Mouse (Mus musculus): Measurements from ENCODE around the gene Znrf3. TPM values are rescaled to one million over a fixed set of nuclear protein-coding genes. Genes with fewer than 3 reads are reported as not detected.

Znrf3 gene
- total RNA-seq, 2 experiments from 2014 or later, result 4.6 to 12.2 TPM

- ATAC-seq (replicated peaks; ENCODE audit: low FRiP score, low TSS enrichment, poor library complexity, severe bottlenecking), result no peak
These were observed 108.4 kb downstream of the Znrf3 start for GRCm38 (mm10) chr11:5336269-5336668.

GRCm38 (mm10) chr11:5330851-5331250, 113.8 kb downstream of the Znrf3 start:
- ATAC-seq (replicated peaks; ENCODE audit: low FRiP score, low TSS enrichment, poor library complexity, severe bottlenecking), result no peak

GRCm38 (mm10) chr11:5327693-5328092, 117.0 kb downstream of the Znrf3 start:
- no peak for ATAC-seq (replicated peaks; ENCODE audit: low FRiP score, low TSS enrichment, poor library complexity, severe bottlenecking)

GRCm38 (mm10) chr11:5326252-5326651, 118.4 kb downstream of the Znrf3 start:
- ATAC-seq (replicated peaks; ENCODE audit: low FRiP score, low TSS enrichment, poor library complexity, severe bottlenecking), result no peak

- ATAC-seq (replicated peaks; ENCODE audit: low FRiP score, low TSS enrichment, poor library complexity, severe bottlenecking), result no peak
These were observed 119.4 kb downstream of the Znrf3 start for GRCm38 (mm10) chr11:5325217-5325616.

GRCm38 (mm10) chr11:5324296-5324695, 120.4 kb downstream of the Znrf3 start:
- ATAC-seq (replicated peaks; ENCODE audit: low FRiP score, low TSS enrichment, poor library complexity, severe bottlenecking), result no peak

GRCm38 (mm10) chr11:5321687-5322086, 123.0 kb downstream of the Znrf3 start:
- ATAC-seq (replicated peaks; ENCODE audit: low FRiP score, low TSS enrichment, poor library complexity, severe bottlenecking), result no peak

GRCm38 (mm10) chr11:5318976-5319375, 125.7 kb downstream of the Znrf3 start:
- no peak for ATAC-seq (replicated peaks; ENCODE audit: low FRiP score, low TSS enrichment, poor library complexity, severe bottlenecking)

- no peak for ATAC-seq (replicated peaks; ENCODE audit: low FRiP score, low TSS enrichment, poor library complexity, severe bottlenecking)
These were observed 126.4 kb downstream of the Znrf3 start for GRCm38 (mm10) chr11:5318035-5318775.

GRCm38 (mm10) chr11:5314796-5315195, 129.9 kb downstream of the Znrf3 start:
- no peak for ATAC-seq (replicated peaks; ENCODE audit: low FRiP score, low TSS enrichment, poor library complexity, severe bottlenecking)

GRCm38 (mm10) chr11:5314330-5314741, 130.3 kb downstream of the Znrf3 start:
- ATAC-seq (replicated peaks; ENCODE audit: low FRiP score, low TSS enrichment, poor library complexity, severe bottlenecking), result no peak

GRCm38 (mm10) chr11:5307024-5307905, 137.4 kb downstream of the Znrf3 start:
- ATAC-seq (replicated peaks; ENCODE audit: low FRiP score, low TSS enrichment, poor library complexity, severe bottlenecking), result no peak

- ATAC-seq (replicated peaks; ENCODE audit: low FRiP score, low TSS enrichment, poor library complexity, severe bottlenecking), result no peak
These were observed 138.6 kb downstream of the Znrf3 start for GRCm38 (mm10) chr11:5306017-5306416.

- no peak for ATAC-seq (replicated peaks; ENCODE audit: low FRiP score, low TSS enrichment, poor library complexity, severe bottlenecking)
These were observed 140.1 kb downstream of the Znrf3 start for GRCm38 (mm10) chr11:5304526-5304925.

GRCm38 (mm10) chr11:5298007-5298372, 146.7 kb downstream of the Znrf3 start:
- ATAC-seq (replicated peaks; ENCODE audit: low FRiP score, low TSS enrichment, poor library complexity, severe bottlenecking), result no peak

GRCm38 (mm10) chr11:5297148-5298006, 147.3 kb downstream of the Znrf3 start:
- ATAC-seq (replicated peaks; ENCODE audit: low FRiP score, low TSS enrichment, poor library complexity, severe bottlenecking), result no peak

- ATAC-seq (replicated peaks; ENCODE audit: low FRiP score, low TSS enrichment, poor library complexity, severe bottlenecking), result no peak
These were observed 148.0 kb downstream of the Znrf3 start for GRCm38 (mm10) chr11:5296576-5297115.

- ATAC-seq (replicated peaks; ENCODE audit: low FRiP score, low TSS enrichment, poor library complexity, severe bottlenecking), result no peak
These were observed 149.8 kb downstream of the Znrf3 start for GRCm38 (mm10) chr11:5294805-5295204.

GRCm38 (mm10) chr11:5290691-5291090, 154.0 kb downstream of the Znrf3 start:
- ATAC-seq (replicated peaks; ENCODE audit: low FRiP score, low TSS enrichment, poor library complexity, severe bottlenecking), result no peak
